Mouse (Mus musculus) intestine, embryonic 14.5 days (tissue): Measurements from ENCODE around the gene Szrd1. TPM values are rescaled to one million over a fixed set of nuclear protein-coding genes. Genes with fewer than 3 reads are reported as not detected.

Experiments
- ATAC-seq: fragments of 200-750 bp; cut with Nextera tagmentation; replicated peaks from 2 replicates; pipeline ENCODE4 v1.8.0; 2017; ENCODE audit warnings: low read depth, moderate number of reproducible peaks, moderate TSS enrichment, moderate library complexity; ENCODE audit not compliant: low FRiP score, low TSS enrichment
- DNase-seq: peaks from one replicate; pipeline ENCODE4 v3.0.0-alpha.2; 2018; ENCODE audit warnings: low spot score
- H3K27ac ChIP-seq: fragments of 300-500 bp; sonication (generic); 2 replicates; pipeline ENCODE4 v1.5.1; 2014; ENCODE audit warnings: low read depth, mild to moderate bottlenecking, control low read depth
- H3K27me3 ChIP-seq: fragments of 300-500 bp; sonication (generic); replicated peaks from 2 replicates; pipeline ENCODE4 v1.6.1; 2014; ENCODE audit warnings: low read length, control low read depth; ENCODE audit not compliant: control insufficient read depth, insufficient read depth
- H3K36me3 ChIP-seq: fragments of 300-500 bp; sonication (generic); 2 replicates; pipeline ENCODE4 v1.6.1; 2014; ENCODE audit warnings: low read length, control low read depth; ENCODE audit not compliant: control insufficient read depth, insufficient read depth
- H3K4me1 ChIP-seq: fragments of 300-500 bp; sonication (generic); replicated peaks from 2 replicates; pipeline ENCODE4 v1.6.1; 2014; ENCODE audit warnings: low read length, control low read depth, mixed read lengths; ENCODE audit not compliant: control insufficient read depth, insufficient read depth
- H3K4me2 ChIP-seq: fragments of 300-500 bp; sonication (generic); 2 replicates; pipeline ENCODE4 v1.6.1; 2014; ENCODE audit warnings: low read length
- H3K4me3 ChIP-seq: fragments of 300-500 bp; sonication (generic); 2 replicates; pipeline ENCODE4 v1.5.1; 2014; ENCODE audit warnings: low read depth, low read length, control low read depth, mixed read lengths
- H3K9ac ChIP-seq: fragments of 300-500 bp; sonication (generic); 2 replicates; pipeline ENCODE4 v1.6.1; 2014; ENCODE audit warnings: mild to moderate bottlenecking, low read length
- H3K9me3 ChIP-seq: fragments of 300-500 bp; sonication (generic); 2 replicates; pipeline ENCODE4 v1.6.1; 2016; ENCODE audit warnings: low read length, control low read depth; ENCODE audit not compliant: control insufficient read depth
- WGBS: fragments of 180-500 bp; shearing (Covaris S2); extraction: QIAGEN DNeasy Blood & Tissue Kit; methylation state at CpG from one replicate; pipeline ENCODE4 v1.1.7; 2014; 5-methylcytosine and 5-hydroxymethylcytosine counted together
- polyA plus RNA-seq: library from polyadenylated mRNA; unstranded; fragments of >200 nt; fragmentation: Nextera tagmentation; extraction: Ambion mirVana; gene quantifications from 2 replicates; pipeline ENCODE4 v1.2.1, GENCODE M21; 2014

The Szrd1 gene
- polyA plus RNA-seq, 1 experiment from 2014 or later = 33.9 TPM

DNA sequence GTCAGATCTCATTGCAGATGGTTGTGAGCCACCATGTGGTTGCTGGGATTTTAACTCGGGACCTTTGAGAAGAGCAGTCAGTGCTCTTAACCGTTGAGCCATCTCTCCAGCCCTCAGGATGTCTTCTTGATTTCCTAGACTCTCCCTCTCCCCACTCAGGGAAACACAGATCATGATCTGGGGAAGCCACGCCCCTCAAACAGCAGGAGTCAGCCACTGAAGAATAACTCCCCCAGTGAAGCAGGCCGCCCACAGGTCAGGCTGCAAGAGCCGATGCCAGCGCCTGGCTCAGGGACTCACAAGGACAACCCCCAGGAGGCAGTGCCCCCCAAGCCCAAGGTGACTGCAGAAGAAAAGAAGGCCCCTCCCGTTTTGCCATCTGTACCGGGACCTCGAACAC is 42.9 kb downstream of the Szrd1 start:
- Histone ChIP-seq H3K27ac (no peak overlapping the region), H3K9me3 (no peaks in the 10 kb centered on the region), H3K4me2 (no peak overlapping the region), H3K9ac (no peak overlapping the region), H3K4me1 (no peaks in the 10 kb centered on the region; the same call in 1 of the 2 replicates), H3K36me3 (no peaks in the 10 kb centered on the region), H3K27me3 (no peaks in the 10 kb centered on the region), H3K4me3 (no peak overlapping the region)
- DNase-seq = no peak
- WGBS = 22% methylated on average over 9 of the region's 9 CpGs
- no peak for ATAC-seq

GRCm38 (mm10) chr4:141095016-141095415 is 44.6 kb downstream of the Szrd1 start:
- Histone ChIP-seq H3K27ac (no peak overlapping the region), H3K27me3 (no peaks in the 10 kb centered on the region), H3K36me3 (no peaks in the 10 kb centered on the region), H3K9ac (no peak overlapping the region), H3K4me2 (no peak overlapping the region), H3K4me1 (no peaks in the 10 kb centered on the region; the same call in 1 of the 2 replicates), H3K4me3 (no peak overlapping the region), H3K9me3 (no peaks in the 10 kb centered on the region)
- ATAC-seq = no peak
- 79% methylated on average over 10 of the region's 10 CpGs for WGBS
- DNase-seq = no peak

GRCm38 (mm10) chr4:141088714-141089113 is 50.9 kb downstream of the Szrd1 start:
- H3K4me2 ChIP-seq = no peak overlapping the region
- no peaks in the 10 kb centered on the region for H3K27me3 ChIP-seq
- H3K4me3 ChIP-seq = no peak overlapping the region
- H3K27ac ChIP-seq = no peak overlapping the region
- H3K4me1 ChIP-seq = no peaks in the 10 kb centered on the region
- no peaks in the 10 kb centered on the region for H3K36me3 ChIP-seq
- WGBS = 61% methylated on average over 9 of the region's 9 CpGs
- DNase-seq = no peak
- H3K9me3 ChIP-seq = no peaks in the 10 kb centered on the region
- ATAC-seq = no peak
- H3K9ac ChIP-seq = no peak overlapping the region

- Histone ChIP-seq H3K36me3 (no peaks in the 10 kb centered on the region), H3K4me1 (no peaks in the 10 kb centered on the region), H3K4me2 (no peak within 1 kb of the TSS), H3K4me3 (no peak within 1 kb of the TSS), H3K9me3 (no peaks in the 10 kb centered on the region), H3K9ac (no peak within 1 kb of the TSS), H3K27ac (no peak within 1 kb of the TSS), H3K27me3 (no peaks in the 10 kb centered on the region)
- DNase-seq = no peak
- 75% methylated on average over 6 of the region's 6 CpGs for WGBS
- no peak for ATAC-seq
Observed at GRCm38 (mm10) chr4:141088033-141088432, 51.5 kb downstream of the Szrd1 start, which contains the start of gene Spata21. Gene Spata21 (plus strand): TSS chr4:141088333.

- ATAC-seq = no peak
- Histone ChIP-seq H3K27ac (no peak overlapping the region), H3K9ac (no peak overlapping the region), H3K36me3 (no peaks in the 10 kb centered on the region), H3K27me3 (no peaks in the 10 kb centered on the region), H3K4me3 (no peak overlapping the region), H3K4me1 (no peaks in the 10 kb centered on the region), H3K9me3 (no peaks in the 10 kb centered on the region), H3K4me2 (no peak overlapping the region)
- 62% methylated on average over 10 of the region's 10 CpGs for WGBS
- no peak for DNase-seq
Observed at GRCm38 (mm10) chr4:141086862-141087261, 52.7 kb downstream of the Szrd1 start.

- H3K4me3 ChIP-seq = peak overlapping the region; percentile 98; the same call in 1 of the 2 replicates
- no peak overlapping the region for H3K4me2 ChIP-seq
- no peak for ATAC-seq
Observed at GRCm38 (mm10) chr4:141078510-141079137, 61.0 kb downstream of the Szrd1 start.

GRCm38 (mm10) chr4:141077681-141078509 is 61.7 kb downstream of the Szrd1 start, which contains the start of gene Necap2:
Gene Necap2 (minus strand): TSS chr4:141078357.
- peak within 1 kb of the TSS; percentile 79 for H3K9ac ChIP-seq
- H3K4me3 ChIP-seq = peak within 1 kb of the TSS; percentile 98
- H3K4me2 ChIP-seq = peak within 1 kb of the TSS; percentile 80
- peak; percentile 90 for ATAC-seq
- peaks cover 17% of the 10 kb centered on the region for H3K36me3 ChIP-seq
- H3K4me1 ChIP-seq = peaks cover 10% of the 10 kb centered on the region
- H3K27me3 ChIP-seq = no peaks in the 10 kb centered on the region
- WGBS = under 1% methylated on average over 67 of the region's 67 CpGs
- no peaks in the 10 kb centered on the region for H3K9me3 ChIP-seq
- DNase-seq = peak; percentile 93
- H3K27ac ChIP-seq = peak within 1 kb of the TSS; percentile 60; the same call in 1 of the 2 replicates

More at GRCm38 (mm10) chr4:141078510-141079137, 61.0 kb downstream of the Szrd1 start:
- peaks cover 10% of the 10 kb centered on the region for H3K4me1 ChIP-seq
- no peak overlapping the region for H3K9ac ChIP-seq
- 76% methylated on average over 18 of the region's 18 CpGs for WGBS
- DNase-seq = no peak
- no peaks in the 10 kb centered on the region for H3K27me3 ChIP-seq
- no peaks in the 10 kb centered on the region for H3K9me3 ChIP-seq
- H3K27ac ChIP-seq = no peak overlapping the region
- H3K36me3 ChIP-seq = peaks cover 10% of the 10 kb centered on the region; the same call in 1 of the 2 replicates

- 80% methylated on average over 17 of the region's 17 CpGs for WGBS
- peak overlapping the region; percentile 80 for H3K4me2 ChIP-seq
- no peaks in the 10 kb centered on the region for H3K9me3 ChIP-seq
- H3K27me3 ChIP-seq = no peaks in the 10 kb centered on the region
- no peak overlapping the region for H3K27ac ChIP-seq
- DNase-seq (no peak), ATAC-seq (no peak)
- H3K36me3 ChIP-seq = peaks cover 26% of the 10 kb centered on the region
- H3K4me3 ChIP-seq = peak overlapping the region; percentile 98
- peak overlapping the region; percentile 79 for H3K9ac ChIP-seq
- peaks cover 10% of the 10 kb centered on the region for H3K4me1 ChIP-seq
Observed at GRCm38 (mm10) chr4:141076761-141077506, 62.6 kb downstream of the Szrd1 start.
